Mouse (Mus musculus): ENCODE measurements around the gene Wdr66. TPM values are rescaled to one million over a fixed set of nuclear protein-coding genes. Genes with fewer than 3 reads are reported as not detected.

Wdr66 gene
- polyA plus RNA-seq, 1 experiment, result 0.24 TPM

GRCm38 (mm10) chr5:123256841-123257755 is 5.2 kb downstream of the Wdr66 start:
- peaks cover 2% of the 10 kb centered on the region; the same call in 1 of the 2 replicates for H3K4me1 ChIP-seq (ENCODE audit: control insufficient read depth, insufficient read depth, insufficient read length, low read length)
- peak overlapping the region; percentile 48 for H3K4me3 ChIP-seq (ENCODE audit: insufficient read depth, low read depth, low read length)
- H3K27ac ChIP-seq (replicated peaks; ENCODE audit: low read depth, low read length), result peak overlapping the region; percentile 55

GRCm38 (mm10) chr5:123258990-123259389 is 7.1 kb downstream of the Wdr66 start:
- Histone ChIP-seq H3K4me3 (ENCODE audit: insufficient read depth, low read depth, low read length) (no peak overlapping the region), H3K27ac (replicated peaks; ENCODE audit: low read depth, low read length) (no peak overlapping the region), H3K4me1 (ENCODE audit: control insufficient read depth, insufficient read depth, insufficient read length, low read length) (peaks cover 2% of the 10 kb centered on the region; the same call in 1 of the 2 replicates)

GRCm38 (mm10) chr5:123260698-123261097 is 8.8 kb downstream of the Wdr66 start:
- peaks cover 2% of the 10 kb centered on the region; the same call in 1 of the 2 replicates for H3K4me1 ChIP-seq (ENCODE audit: control insufficient read depth, insufficient read depth, insufficient read length, low read length)
- no peak overlapping the region for H3K27ac ChIP-seq (replicated peaks; ENCODE audit: low read depth, low read length)
- no peak overlapping the region for H3K4me3 ChIP-seq (ENCODE audit: insufficient read depth, low read depth, low read length)

GRCm38 (mm10) chr5:123266909-123267308 is 15.0 kb downstream of the Wdr66 start:
- Histone ChIP-seq H3K4me1 (ENCODE audit: control insufficient read depth, insufficient read depth, insufficient read length, low read length) (no peaks in the 10 kb centered on the region), H3K4me3 (ENCODE audit: insufficient read depth, low read depth, low read length) (no peak overlapping the region), H3K27ac (replicated peaks; ENCODE audit: low read depth, low read length) (no peak overlapping the region)

- H3K4me1 ChIP-seq (ENCODE audit: control insufficient read depth, insufficient read depth, insufficient read length, low read length), result no peaks in the 10 kb centered on the region
- no peak overlapping the region for H3K27ac ChIP-seq (replicated peaks; ENCODE audit: low read depth, low read length)
- no peak overlapping the region for H3K4me3 ChIP-seq (ENCODE audit: insufficient read depth, low read depth, low read length)
Measured at GRCm38 (mm10) chr5:123268477-123269474, 16.9 kb downstream of the Wdr66 start.

- Histone ChIP-seq H3K27ac (replicated peaks; ENCODE audit: low read depth, low read length) (no peak overlapping the region), H3K4me1 (ENCODE audit: control insufficient read depth, insufficient read depth, insufficient read length, low read length) (no peaks in the 10 kb centered on the region), H3K4me3 (ENCODE audit: insufficient read depth, low read depth, low read length) (no peak overlapping the region)
Measured at GRCm38 (mm10) chr5:123270917-123271316, 19.0 kb downstream of the Wdr66 start.

GRCm38 (mm10) chr5:123272927-123273326 is 21.0 kb downstream of the Wdr66 start:
- Histone ChIP-seq H3K27ac (replicated peaks; ENCODE audit: low read depth, low read length) (no peak overlapping the region), H3K4me3 (ENCODE audit: insufficient read depth, low read depth, low read length) (no peak overlapping the region), H3K4me1 (ENCODE audit: control insufficient read depth, insufficient read depth, insufficient read length, low read length) (no peaks in the 10 kb centered on the region)

GRCm38 (mm10) chr5:123276636-123277341 is 24.9 kb downstream of the Wdr66 start:
- H3K27ac ChIP-seq (replicated peaks; ENCODE audit: low read depth, low read length), result no peak overlapping the region
- H3K4me1 ChIP-seq (ENCODE audit: control insufficient read depth, insufficient read depth, insufficient read length, low read length), result no peaks in the 10 kb centered on the region
- H3K4me3 ChIP-seq (ENCODE audit: insufficient read depth, low read depth, low read length), result no peak overlapping the region

- Histone ChIP-seq H3K4me3 (ENCODE audit: insufficient read depth, low read depth, low read length) (no peak overlapping the region), H3K27ac (replicated peaks; ENCODE audit: low read depth, low read length) (no peak overlapping the region), H3K4me1 (ENCODE audit: control insufficient read depth, insufficient read depth, insufficient read length, low read length) (no peaks in the 10 kb centered on the region)
Measured at GRCm38 (mm10) chr5:123277342-123277701, 25.4 kb downstream of the Wdr66 start.

GRCm38 (mm10) chr5:123277704-123278103 is 25.8 kb downstream of the Wdr66 start:
- Histone ChIP-seq H3K4me3 (ENCODE audit: insufficient read depth, low read depth, low read length) (no peak overlapping the region), H3K27ac (replicated peaks; ENCODE audit: low read depth, low read length) (no peak overlapping the region), H3K4me1 (ENCODE audit: control insufficient read depth, insufficient read depth, insufficient read length, low read length) (no peaks in the 10 kb centered on the region)

GRCm38 (mm10) chr5:123279248-123279647 is 27.3 kb downstream of the Wdr66 start:
- no peak overlapping the region for H3K4me3 ChIP-seq (ENCODE audit: insufficient read depth, low read depth, low read length)
- H3K4me1 ChIP-seq (ENCODE audit: control insufficient read depth, insufficient read depth, insufficient read length, low read length), result no peaks in the 10 kb centered on the region

GRCm38 (mm10) chr5:123281336-123282136 is 29.6 kb downstream of the Wdr66 start:
- H3K4me3 ChIP-seq (ENCODE audit: insufficient read depth, low read depth, low read length), result no peak overlapping the region
- no peaks in the 10 kb centered on the region for H3K4me1 ChIP-seq (ENCODE audit: control insufficient read depth, insufficient read depth, insufficient read length, low read length)
- H3K27ac ChIP-seq (replicated peaks; ENCODE audit: low read depth, low read length), result no peak overlapping the region

More at GRCm38 (mm10) chr5:123279248-123279647, 27.3 kb downstream of the Wdr66 start:
- H3K27ac ChIP-seq (replicated peaks; ENCODE audit: low read depth, low read length), result no peak overlapping the region

GRCm38 (mm10) chr5:123285174-123285573 is 33.3 kb downstream of the Wdr66 start:
- Histone ChIP-seq H3K4me3 (ENCODE audit: insufficient read depth, low read depth, low read length) (no peak overlapping the region), H3K27ac (replicated peaks; ENCODE audit: low read depth, low read length) (no peak overlapping the region), H3K4me1 (ENCODE audit: control insufficient read depth, insufficient read depth, insufficient read length, low read length) (no peaks in the 10 kb centered on the region)

- no peak overlapping the region for H3K27ac ChIP-seq (replicated peaks; ENCODE audit: low read depth, low read length)
- H3K4me1 ChIP-seq (ENCODE audit: control insufficient read depth, insufficient read depth, insufficient read length, low read length), result no peaks in the 10 kb centered on the region
- H3K4me3 ChIP-seq (ENCODE audit: insufficient read depth, low read depth, low read length), result no peak overlapping the region
Measured at GRCm38 (mm10) chr5:123288079-123288478, 36.2 kb downstream of the Wdr66 start.
